Mouse (Mus musculus): Measurements from ENCODE around the gene Cyp2c29.
"Not testable (repeated sequence)": the region's sequence is repeated elsewhere in the genome, so short reads cannot be mapped to it uniquely, and the experiment has no call there.

Cyp2c29 gene
- long read RNA-seq, experiment 1 = 0 reads
- long read RNA-seq, experiment 2 = 0 reads

- intact Hi-C loops (cut with DNase I) = not testable (repeated sequence)
These were observed at the start of gene Cyp2c29 for GRCm38 (mm10) chr19:39269105-39269504. TSS of gene Cyp2c29 (plus strand) at chr19:39269405.

- intact Hi-C loops (cut with DNase I) = not testable (repeated sequence)
These were observed 2.2 kb upstream of the Cyp2c29 start for GRCm38 (mm10) chr19:39267036-39267435.

GRCm38 (mm10) chr19:39282801-39283200 is 13.6 kb downstream of the Cyp2c29 start:
- intact Hi-C loops (cut with DNase I) = no loop called here

GRCm38 (mm10) chr19:39285637-39286036 is 16.4 kb downstream of the Cyp2c29 start:
- intact Hi-C loops (cut with DNase I) = no loop called here

- intact Hi-C loops (cut with DNase I) = no loop called here
These were observed 17.6 kb downstream of the Cyp2c29 start for GRCm38 (mm10) chr19:39286825-39287224.

- intact Hi-C loops (cut with DNase I) = no loop called here
These were observed 19.8 kb downstream of the Cyp2c29 start for GRCm38 (mm10) chr19:39288978-39289377.
